Comparison of ENCODE assay signal across 25 mouse cellular contexts in the genomic region with DNA sequence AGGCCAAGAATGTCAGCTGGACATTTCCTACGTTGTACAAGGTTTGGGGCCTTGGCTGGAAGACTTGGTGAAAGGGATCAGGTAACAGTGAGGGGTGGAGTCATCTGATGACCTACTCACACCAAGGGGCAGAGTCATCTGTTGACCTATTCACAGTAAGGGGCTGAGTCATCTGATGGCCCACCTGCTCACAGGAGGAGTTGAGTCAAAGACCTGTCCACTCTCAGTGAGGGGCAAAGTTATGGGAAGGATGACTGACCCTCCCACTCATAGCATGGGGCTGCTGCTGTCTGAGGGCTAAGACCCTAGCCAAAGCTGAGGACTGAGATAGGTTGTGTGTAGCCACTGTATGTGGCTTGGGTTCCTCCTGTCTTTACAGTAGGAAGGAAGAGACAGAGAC.
DNase-seq lines count a peak whose midpoint lies in the region; ATAC-seq and TF ChIP-seq lines count a peak whose summit lies in the region.
"Had no signal": no experiment of that assay in that cellular context is flagged by ENCODE, and none has a peak within 500 bp of the region (broad histone marks: within the 10 kb centered on the region; RNA-seq: fewer than 3 reads in every experiment).

No protein-coding gene starts in this region.

- no peak overlapping the region for H3K9ac ChIP-seq in limb, embryonic 11.5 days (ENCODE audit: low read length)
- H3K9ac ChIP-seq: embryonic facial prominence, embryonic 13.5 days; embryonic facial prominence, embryonic 15.5 days; forebrain, embryonic 12.5 days had no signal

- no peak overlapping the region for H3K27ac ChIP-seq in limb, embryonic 11.5 days (replicated peaks; ENCODE audit: low read depth, low read length)
- H3K27ac ChIP-seq in limb, embryonic 10.5 days, result no peak overlapping the region
- H3K27ac ChIP-seq: embryonic facial prominence, embryonic 13.5 days; embryonic facial prominence, embryonic 15.5 days; forebrain, embryonic 10.5 days; forebrain, embryonic 12.5 days had no signal

- no peaks in the 10 kb centered on the region for H3K9me3 ChIP-seq in limb, embryonic 11.5 days (ENCODE audit: control insufficient read depth, low read length)
- no peaks in the 10 kb centered on the region for H3K9me3 ChIP-seq in limb, embryonic 10.5 days (replicated peaks)
- H3K9me3 ChIP-seq: embryonic facial prominence, embryonic 13.5 days; embryonic facial prominence, embryonic 15.5 days; forebrain, embryonic 10.5 days; forebrain, embryonic 12.5 days had no signal

- 0 out of 2 replicates have a peak, but pooled peaks have one; percentile 35 for ATAC-seq in limb, embryonic 11.5 days (ENCODE audit: insufficient number of reproducible peaks, low FRiP score, low TSS enrichment, low read depth)
- ATAC-seq: forebrain, embryonic 14.5 days; forebrain, embryonic 16.5 days had no signal

- WGBS in limb, embryonic 11.5 days, result 32% methylated on average over 1 of the region's 1 CpGs
- 18% methylated on average over 1 of the region's 1 CpGs for WGBS in limb, embryonic 10.5 days

- H3ac ChIP-seq in C2C12 (ENCODE audit: control insufficient read depth, insufficient read length, low read depth), result no peak overlapping the region
- no peak overlapping the region for H3ac ChIP-seq in myocyte (ENCODE audit: control insufficient read depth, insufficient read length)

- 0 out of 2 replicates have a peak, but pooled peaks cover 2% of the 10 kb centered on the region for H3K4me1 ChIP-seq in limb, embryonic 11.5 days (ENCODE audit: control insufficient read depth, insufficient read depth, low read length)
- H3K4me1 ChIP-seq in limb, embryonic 10.5 days, result peaks cover 14% of the 10 kb centered on the region; the same call in 1 of the 2 replicates
- H3K4me1 ChIP-seq: embryonic facial prominence, embryonic 15.5 days; forebrain, embryonic 12.5 days had no signal

- no peaks in the 10 kb centered on the region for H3K36me3 ChIP-seq in limb, embryonic 11.5 days (ENCODE audit: control insufficient read depth, insufficient read depth, low read length)
- no peaks in the 10 kb centered on the region for H3K36me3 ChIP-seq in limb, embryonic 10.5 days
- H3K36me3 ChIP-seq in C2C12 (ENCODE audit: control insufficient read depth, insufficient read depth) (no peaks in the 10 kb centered on the region), myocyte (ENCODE audit: control insufficient read depth, insufficient read depth) (no peaks in the 10 kb centered on the region)
- H3K36me3 ChIP-seq: embryonic facial prominence, embryonic 13.5 days; embryonic facial prominence, embryonic 15.5 days; forebrain, embryonic 10.5 days; forebrain, embryonic 12.5 days had no signal

- TF ChIP-seq POLR2A in myocyte (IDR thresholded peaks at IDR 0.05; ENCODE audit: insufficient read length, low read depth), result no peak

- H3K79me3 ChIP-seq in C2C12 (ENCODE audit: low read depth), result no peaks in the 10 kb centered on the region

- intact Hi-C loops in left cerebral cortex, postnatal 10 days (cut with DNase I), result no loop called here

- no peak for TF ChIP-seq CTCF in C2C12 (IDR thresholded peaks at IDR 0.05; ENCODE audit: control insufficient read depth, insufficient read depth, insufficient read length)

- no peak overlapping the region for H3K4me2 ChIP-seq in limb, embryonic 11.5 days (ENCODE audit: low read depth, severe bottlenecking)
- no peak overlapping the region for H3K4me2 ChIP-seq in myocyte (ENCODE audit: low read depth)
- H3K4me2 ChIP-seq: embryonic facial prominence, embryonic 13.5 days; embryonic facial prominence, embryonic 15.5 days; forebrain, embryonic 12.5 days had no signal

- H3K79me2 ChIP-seq in C2C12 (ENCODE audit: control insufficient read depth, insufficient read depth) (no peaks in the 10 kb centered on the region), myocyte (ENCODE audit: control insufficient read depth, insufficient read depth) (no peaks in the 10 kb centered on the region)

- no peak overlapping the region for H3K4me3 ChIP-seq in limb, embryonic 11.5 days (ENCODE audit: low read depth, low read length)
- H3K4me3 ChIP-seq in limb, embryonic 10.5 days, result no peak overlapping the region
- no peak overlapping the region for H3K4me3 ChIP-seq in C2C12 (ENCODE audit: insufficient read depth, poor library complexity, severe bottlenecking)
- H3K4me3 ChIP-seq in myocyte, result no peak overlapping the region
- H3K4me3 ChIP-seq: embryonic facial prominence, embryonic 13.5 days; embryonic facial prominence, embryonic 15.5 days; erythroblast, embryonic 14.5 days; forebrain, embryonic 10.5 days; forebrain, embryonic 12.5 days had no signal

- DNase-seq in limb, embryonic 11.5 days (ENCODE audit: low spot score), result no peak
- DNase-seq in limb, embryonic 10.5 days (ENCODE audit: low spot score), result no peak
- peak; percentile 29 for DNase-seq in ES-CJ7 (ENCODE audit: low read depth, low spot score)
- no peak for DNase-seq in left cerebral cortex, postnatal 10 days (ENCODE audit: extremely low spot score in 1 of 2, low spot score in 2 of 2)
- no peak for DNase-seq in right cerebral cortex, adult 2 months (ENCODE audit: low spot score in 2 of 2)
- DNase-seq: adrenal gland, adult 2 months; adrenal gland, postnatal 10 days; adrenal gland, postnatal 25 days; B cell, adult 2 months; cerebellum, adult 11 months; cerebellum, adult 18-20 months; cerebellum, adult 8-10 months; cerebellum, adult 9-11 months; cerebellum, postnatal 14 days; cerebellum, postnatal 36 days; embryo, embryonic 11 days had no signal

- no peaks in the 10 kb centered on the region for H3K27me3 ChIP-seq in limb, embryonic 11.5 days (ENCODE audit: control insufficient read depth, insufficient read depth, low read length)
- H3K27me3 ChIP-seq in limb, embryonic 10.5 days (ENCODE audit: low read depth, poor library complexity, severe bottlenecking), result no peaks in the 10 kb centered on the region
- H3K27me3 ChIP-seq in C2C12 (ENCODE audit: control insufficient read depth, insufficient read depth, insufficient read length), result no peaks in the 10 kb centered on the region
- H3K27me3 ChIP-seq in myocyte (ENCODE audit: control insufficient read depth, insufficient read depth, insufficient read length), result no peaks in the 10 kb centered on the region
- H3K27me3 ChIP-seq: embryonic facial prominence, embryonic 13.5 days; embryonic facial prominence, embryonic 15.5 days had no signal

TF ChIP-seq in C2C12, 6 proteins besides CTCF, POLR2A, EP300 and RAD21:
- TF ChIP-seq MYOD1 (IDR thresholded peaks at IDR 0.05; ENCODE audit: control insufficient read depth, insufficient read length, low read depth) (peak; percentile 87), MYOG (IDR thresholded peaks at IDR 0.05; ENCODE audit: control insufficient read depth, extremely low read depth, insufficient read length) (no peak)

TF ChIP-seq in myocyte, 11 proteins besides CTCF, POLR2A, EP300 and RAD21:
- TF ChIP-seq POLR2AphosphoS2 (IDR thresholded peaks at IDR 0.05; ENCODE audit: insufficient read length, low read depth), result no peak
- peak in 2 of 3 experiments; percentile 3 to 40 for TF ChIP-seq MYOD1 (IDR thresholded peaks at IDR 0.05; ENCODE audit: control insufficient read depth in 1 of 3, insufficient read length in 2 of 3, low read depth in 2 of 3)
